Mouse (Mus musculus): ENCODE measurements around the gene Camk2d. TPM values are rescaled to one million over a fixed set of nuclear protein-coding genes. Genes with fewer than 3 reads are reported as not detected.
A peak's percentile ranks its signal among the peaks of the same experiment; 100 is the strongest.

Camk2d gene
- polyA plus RNA-seq (2015; fragmentation: Nextera tagmentation; extraction: Ambion mirVana), result 23.8 and 24.9 TPM in 2 replicates

GRCm38 (mm10) chr3:126596086-126596485 is at the start of gene Camk2d:
Gene Camk2d, plus strand, starts transcription at chr3:126596302.
- peak within 1 kb of the TSS; percentile 90 for H3K9ac ChIP-seq (replicated peaks; ENCODE audit: low read length)
- peak; percentile 92 for ATAC-seq (ENCODE audit: low FRiP score, low TSS enrichment)
- H3K36me3 ChIP-seq (ENCODE audit: insufficient read depth, low read length), result no peaks in the 10 kb centered on the region

GRCm38 (mm10) chr3:126547941-126548340 is 48.2 kb upstream of the Camk2d start:
- H3K4me1 ChIP-seq (ENCODE audit: insufficient read depth, low read length), result no peaks in the 10 kb centered on the region
- no peak overlapping the region for H3K27ac ChIP-seq (ENCODE audit: low read length)
- H3K27me3 ChIP-seq (ENCODE audit: insufficient read depth, low read length), result no peaks in the 10 kb centered on the region
- H3K9me3 ChIP-seq (ENCODE audit: low read length), result no peaks in the 10 kb centered on the region
- H3K9ac ChIP-seq (replicated peaks; ENCODE audit: low read length), result no peak overlapping the region
- no peak overlapping the region for H3K4me2 ChIP-seq (replicated peaks; ENCODE audit: low read depth, low read length)
- ATAC-seq (ENCODE audit: low FRiP score, low TSS enrichment), result no peak
- H3K36me3 ChIP-seq (ENCODE audit: insufficient read depth, low read length), result no peaks in the 10 kb centered on the region
- no peak overlapping the region for H3K4me3 ChIP-seq (ENCODE audit: low read length)

More at GRCm38 (mm10) chr3:126596086-126596485, at the start of gene Camk2d:
- peak within 1 kb of the TSS; percentile 94 for H3K4me2 ChIP-seq (replicated peaks; ENCODE audit: low read depth, low read length)
- peaks cover 7% of the 10 kb centered on the region; the same call in 1 of the 2 replicates for H3K4me1 ChIP-seq (ENCODE audit: insufficient read depth, low read length)
- H3K27ac ChIP-seq (ENCODE audit: low read length), result peak within 1 kb of the TSS; percentile 98
- 0% methylated on average over 16 of the region's 16 CpGs for WGBS
- H3K4me3 ChIP-seq (ENCODE audit: low read length), result peak within 1 kb of the TSS; percentile 71
- H3K9me3 ChIP-seq (ENCODE audit: low read length), result no peaks in the 10 kb centered on the region
- H3K27me3 ChIP-seq (ENCODE audit: insufficient read depth, low read length), result no peaks in the 10 kb centered on the region

GRCm38 (mm10) chr3:126563646-126564045 is 32.5 kb upstream of the Camk2d start:
- ATAC-seq (ENCODE audit: low FRiP score, low TSS enrichment), result no peak
- WGBS, result 70% methylated on average over 2 of the region's 2 CpGs
- H3K9me3 ChIP-seq (ENCODE audit: low read length), result no peaks in the 10 kb centered on the region; the same call in 1 of the 2 replicates
- no peaks in the 10 kb centered on the region for H3K27me3 ChIP-seq (ENCODE audit: insufficient read depth, low read length)
- no peaks in the 10 kb centered on the region for H3K4me1 ChIP-seq (ENCODE audit: insufficient read depth, low read length)
- H3K27ac ChIP-seq (ENCODE audit: low read length), result no peak overlapping the region
- H3K9ac ChIP-seq (replicated peaks; ENCODE audit: low read length), result no peak overlapping the region
- no peak overlapping the region for H3K4me2 ChIP-seq (replicated peaks; ENCODE audit: low read depth, low read length)
- H3K4me3 ChIP-seq (ENCODE audit: low read length), result no peak overlapping the region
- no peaks in the 10 kb centered on the region for H3K36me3 ChIP-seq (ENCODE audit: insufficient read depth, low read length)

- Histone ChIP-seq H3K9me3 (ENCODE audit: low read length) (no peaks in the 10 kb centered on the region; the same call in 1 of the 2 replicates), H3K4me1 (ENCODE audit: insufficient read depth, low read length) (no peaks in the 10 kb centered on the region), H3K36me3 (ENCODE audit: insufficient read depth, low read length) (no peaks in the 10 kb centered on the region), H3K9ac (replicated peaks; ENCODE audit: low read length) (no peak overlapping the region), H3K27me3 (ENCODE audit: insufficient read depth, low read length) (no peaks in the 10 kb centered on the region), H3K27ac (ENCODE audit: low read length) (no peak overlapping the region), H3K4me2 (replicated peaks; ENCODE audit: low read depth, low read length) (no peak overlapping the region), H3K4me3 (ENCODE audit: low read length) (no peak overlapping the region)
- WGBS, result 97% methylated on average over 1 of the region's 1 CpGs
- ATAC-seq (ENCODE audit: low FRiP score, low TSS enrichment), result no peak
These were observed 25.5 kb upstream of the Camk2d start for GRCm38 (mm10) chr3:126570628-126571027.

GRCm38 (mm10) chr3:126572915-126573314 is 23.2 kb upstream of the Camk2d start:
- no peaks in the 10 kb centered on the region for H3K27me3 ChIP-seq (ENCODE audit: insufficient read depth, low read length)
- no peak for ATAC-seq (ENCODE audit: low FRiP score, low TSS enrichment)
- WGBS, result 64% methylated on average over 5 of the region's 5 CpGs
- no peak overlapping the region for H3K27ac ChIP-seq (ENCODE audit: low read length)
- H3K4me1 ChIP-seq (ENCODE audit: insufficient read depth, low read length), result no peaks in the 10 kb centered on the region
- H3K4me3 ChIP-seq (ENCODE audit: low read length), result no peak overlapping the region
- no peak overlapping the region for H3K4me2 ChIP-seq (replicated peaks; ENCODE audit: low read depth, low read length)
- H3K9me3 ChIP-seq (ENCODE audit: low read length), result no peaks in the 10 kb centered on the region
- H3K36me3 ChIP-seq (ENCODE audit: insufficient read depth, low read length), result no peaks in the 10 kb centered on the region
- no peak overlapping the region for H3K9ac ChIP-seq (replicated peaks; ENCODE audit: low read length)

- Histone ChIP-seq H3K9ac (replicated peaks; ENCODE audit: low read length) (no peak overlapping the region), H3K27ac (ENCODE audit: low read length) (no peak overlapping the region), H3K27me3 (ENCODE audit: insufficient read depth, low read length) (no peaks in the 10 kb centered on the region), H3K4me3 (ENCODE audit: low read length) (no peak overlapping the region), H3K36me3 (ENCODE audit: insufficient read depth, low read length) (no peaks in the 10 kb centered on the region), H3K4me2 (replicated peaks; ENCODE audit: low read depth, low read length) (no peak overlapping the region), H3K9me3 (ENCODE audit: low read length) (no peaks in the 10 kb centered on the region), H3K4me1 (ENCODE audit: insufficient read depth, low read length) (no peaks in the 10 kb centered on the region)
- 54% methylated on average over 2 of the region's 2 CpGs for WGBS
- ATAC-seq (ENCODE audit: low FRiP score, low TSS enrichment), result no peak
These were observed 20.2 kb upstream of the Camk2d start for GRCm38 (mm10) chr3:126575927-126576326.

- Histone ChIP-seq H3K4me1 (ENCODE audit: insufficient read depth, low read length) (no peaks in the 10 kb centered on the region), H3K36me3 (ENCODE audit: insufficient read depth, low read length) (no peaks in the 10 kb centered on the region), H3K4me3 (ENCODE audit: low read length) (no peak overlapping the region), H3K4me2 (replicated peaks; ENCODE audit: low read depth, low read length) (no peak overlapping the region), H3K9me3 (ENCODE audit: low read length) (no peaks in the 10 kb centered on the region), H3K27me3 (ENCODE audit: insufficient read depth, low read length) (no peaks in the 10 kb centered on the region), H3K27ac (ENCODE audit: low read length) (no peak overlapping the region), H3K9ac (replicated peaks; ENCODE audit: low read length) (no peak overlapping the region)
- ATAC-seq (ENCODE audit: low FRiP score, low TSS enrichment), result no peak
- 82% methylated on average over 3 of the region's 3 CpGs for WGBS
These were observed 10.0 kb upstream of the Camk2d start for GRCm38 (mm10) chr3:126586134-126586533.

- Histone ChIP-seq H3K36me3 (ENCODE audit: insufficient read depth, low read length) (no peaks in the 10 kb centered on the region), H3K9me3 (ENCODE audit: low read length) (no peaks in the 10 kb centered on the region), H3K4me2 (replicated peaks; ENCODE audit: low read depth, low read length) (no peak overlapping the region), H3K27me3 (ENCODE audit: insufficient read depth, low read length) (no peaks in the 10 kb centered on the region), H3K4me3 (ENCODE audit: low read length) (no peak overlapping the region), H3K27ac (ENCODE audit: low read length) (no peak overlapping the region), H3K9ac (replicated peaks; ENCODE audit: low read length) (no peak overlapping the region), H3K4me1 (ENCODE audit: insufficient read depth, low read length) (no peaks in the 10 kb centered on the region)
- ATAC-seq (ENCODE audit: low FRiP score, low TSS enrichment), result no peak
- WGBS, result 71% methylated on average over 3 of the region's 3 CpGs
These were observed 8.6 kb upstream of the Camk2d start for GRCm38 (mm10) chr3:126587477-126587876.

GRCm38 (mm10) chr3:126589556-126589955 is 6.5 kb upstream of the Camk2d start:
- Histone ChIP-seq H3K4me1 (ENCODE audit: insufficient read depth, low read length) (no peaks in the 10 kb centered on the region), H3K27me3 (ENCODE audit: insufficient read depth, low read length) (no peaks in the 10 kb centered on the region), H3K4me3 (ENCODE audit: low read length) (no peak overlapping the region), H3K36me3 (ENCODE audit: insufficient read depth, low read length) (no peaks in the 10 kb centered on the region), H3K9me3 (ENCODE audit: low read length) (no peaks in the 10 kb centered on the region), H3K4me2 (replicated peaks; ENCODE audit: low read depth, low read length) (no peak overlapping the region), H3K9ac (replicated peaks; ENCODE audit: low read length) (no peak overlapping the region), H3K27ac (ENCODE audit: low read length) (no peak overlapping the region)
- WGBS, result 93% methylated on average over 7 of the region's 7 CpGs
- no peak for ATAC-seq (ENCODE audit: low FRiP score, low TSS enrichment)

- no peaks in the 10 kb centered on the region for H3K36me3 ChIP-seq (ENCODE audit: insufficient read depth, low read length)
- no peaks in the 10 kb centered on the region for H3K27me3 ChIP-seq (ENCODE audit: insufficient read depth, low read length)
- H3K4me2 ChIP-seq (replicated peaks; ENCODE audit: low read depth, low read length), result peak overlapping the region; percentile 94
- H3K4me3 ChIP-seq (ENCODE audit: low read length), result no peak overlapping the region
- no peak for ATAC-seq (ENCODE audit: low FRiP score, low TSS enrichment)
- no peaks in the 10 kb centered on the region for H3K9me3 ChIP-seq (ENCODE audit: low read length)
- peak overlapping the region; percentile 47 for H3K9ac ChIP-seq (replicated peaks; ENCODE audit: low read length)
- H3K4me1 ChIP-seq (ENCODE audit: insufficient read depth, low read length), result peaks cover 7% of the 10 kb centered on the region; the same call in 1 of the 2 replicates
- peak overlapping the region; percentile 98; the same call in 1 of the 2 replicates for H3K27ac ChIP-seq (ENCODE audit: low read length)
- 55% methylated on average over 4 of the region's 4 CpGs for WGBS
These were observed 646 bp upstream of the Camk2d start for GRCm38 (mm10) chr3:126595456-126595855.

Data from kidney, embryonic 16.5 days (tissue).